Mouse (Mus musculus) kidney, adult 8-10 months (tissue): ENCODE measurements around the gene Mapk11.

Source experiments
- DNase-seq, 2 experiments: peaks; one replicate each; pipeline ENCODE4 v3.0.0; 2022

Mapk11 gene

DNA sequence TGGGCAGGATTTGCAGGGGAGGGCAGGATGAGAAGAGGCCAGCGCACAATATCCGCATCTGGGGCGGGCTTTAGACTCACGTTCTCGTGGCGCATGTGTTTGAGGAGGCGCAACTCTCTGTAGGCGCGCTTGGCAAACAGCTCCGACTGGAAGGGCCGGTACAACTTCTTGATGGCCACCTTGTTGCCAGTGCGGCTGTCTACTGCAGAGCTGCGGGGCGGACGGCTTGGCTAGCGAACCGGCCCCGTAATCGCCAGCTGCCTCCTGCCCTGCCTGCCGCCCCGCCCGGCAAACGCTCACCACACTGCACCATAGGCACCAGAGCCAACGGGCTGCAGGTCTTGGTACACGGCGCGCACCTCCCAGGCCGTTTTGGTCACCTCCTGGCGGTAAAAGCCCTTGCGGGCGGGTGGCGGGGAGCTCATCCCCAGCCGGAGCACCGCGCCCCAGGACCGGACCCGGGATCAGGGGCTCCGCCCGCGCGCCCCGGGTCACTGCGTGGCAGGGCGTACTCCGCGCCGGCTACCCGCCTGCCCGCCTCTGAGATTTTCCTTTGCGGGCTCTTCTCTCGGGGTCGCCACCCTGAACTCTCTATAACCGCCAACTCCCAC, 9.3 kb downstream of the Mapk11 start:
- DNase-seq, result peak in 1 of 2 experiments; percentile 45

DNA sequence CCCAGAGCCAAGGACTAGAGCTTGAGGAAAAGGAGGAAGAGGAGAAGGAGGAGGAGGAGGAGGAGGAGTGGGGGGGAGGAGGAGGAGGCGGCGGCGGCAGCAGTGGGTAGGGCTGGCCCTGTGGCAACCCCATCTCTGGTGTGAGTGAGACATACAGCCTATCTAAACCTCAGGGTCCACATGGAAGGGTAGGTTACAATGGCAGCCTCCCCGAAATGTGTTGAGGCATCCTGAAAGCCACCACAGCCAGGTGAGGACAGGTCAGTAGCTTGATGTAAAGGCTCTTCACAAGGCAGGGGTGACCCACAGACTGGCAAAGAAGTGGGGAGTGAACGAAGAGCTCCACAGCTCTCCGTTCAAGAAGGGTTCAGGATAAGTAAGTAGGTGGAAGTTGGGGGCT, 10.9 kb downstream of the Mapk11 start:
- DNase-seq, result no peak

DNA sequence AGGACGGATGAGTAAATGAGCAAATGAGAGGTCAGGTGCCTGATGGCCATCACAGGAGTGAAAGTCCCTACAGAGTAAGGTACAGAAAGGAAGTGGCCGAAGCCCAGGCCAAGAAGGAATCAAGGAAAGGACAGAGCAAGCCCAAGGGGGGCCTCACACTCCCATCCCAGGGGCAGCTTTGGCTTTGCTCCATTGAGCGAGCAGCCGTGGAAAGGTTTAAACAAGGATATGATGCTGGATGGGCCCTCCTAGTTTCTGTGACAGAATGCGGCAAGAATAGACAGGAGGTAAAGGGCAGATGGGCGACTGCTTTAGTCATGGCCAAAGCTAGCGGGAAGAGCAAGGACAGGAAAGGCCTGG, 11.4 kb downstream of the Mapk11 start:
- DNase-seq, result no peak

DNA sequence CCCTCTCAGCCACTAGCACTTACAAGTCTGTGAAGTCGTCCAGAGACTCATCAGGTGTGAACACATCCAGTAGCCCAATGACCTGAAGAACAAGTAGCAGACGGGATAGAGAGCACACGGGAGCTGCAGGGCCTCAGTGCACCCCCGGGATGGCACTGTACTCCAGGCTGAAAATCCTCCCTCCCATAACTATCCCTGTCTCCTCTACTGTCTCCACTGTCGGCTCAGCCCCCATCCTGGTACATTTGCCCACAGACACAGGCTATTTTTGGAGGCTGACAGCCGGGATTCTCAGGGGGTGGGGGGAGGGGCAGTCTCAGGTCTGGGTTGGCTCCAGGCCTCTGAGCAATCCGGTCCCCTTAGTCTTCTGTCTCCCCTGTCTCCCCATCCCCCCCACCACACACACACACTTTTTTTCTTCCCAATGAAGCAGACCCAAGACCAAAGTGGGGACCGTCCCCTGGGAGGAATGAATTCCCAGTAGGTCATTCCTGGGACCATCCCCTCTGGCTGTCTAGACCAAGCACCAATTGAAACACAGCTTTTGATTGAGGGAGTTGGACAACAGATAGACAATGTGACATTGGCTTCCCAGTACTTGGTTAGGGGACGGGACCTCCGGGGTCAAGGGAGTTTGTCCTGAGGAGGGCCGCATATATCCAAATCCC, 11.9 kb downstream of the Mapk11 start:
- DNase-seq, result no peak

DNA sequence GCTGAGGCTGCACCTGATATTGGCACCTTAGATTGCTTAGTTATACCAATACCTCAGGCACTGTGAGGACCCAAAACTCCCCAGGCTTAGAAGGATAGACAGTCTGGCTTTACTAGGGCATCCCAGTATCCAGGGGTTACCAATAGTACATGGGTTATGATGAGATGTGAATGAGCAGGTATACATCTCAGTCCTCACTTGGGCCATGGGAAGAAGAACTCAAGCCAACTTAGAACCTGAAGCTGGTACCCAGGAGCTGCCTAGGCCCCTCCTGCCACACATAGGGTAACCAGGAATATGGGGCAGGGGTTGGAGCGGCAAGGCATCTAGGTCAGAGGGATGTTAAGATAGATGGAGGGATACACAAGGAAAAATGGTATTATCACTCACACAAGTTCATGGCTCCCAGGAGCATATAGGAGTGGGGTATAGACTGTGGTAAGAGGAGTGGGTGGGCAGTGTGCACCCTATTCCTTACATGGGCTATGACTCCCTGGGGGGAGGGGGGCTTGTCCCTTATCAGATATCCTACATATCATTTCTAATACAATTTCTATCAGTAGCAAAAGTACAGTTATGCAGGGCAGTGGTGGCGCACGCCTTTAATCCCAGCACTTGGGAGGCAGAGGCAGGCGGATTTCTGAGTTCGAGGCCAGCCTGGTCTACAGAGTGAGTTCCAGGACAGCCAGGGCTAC, 12.8 kb downstream of the Mapk11 start:
- no peak for DNase-seq

DNA sequence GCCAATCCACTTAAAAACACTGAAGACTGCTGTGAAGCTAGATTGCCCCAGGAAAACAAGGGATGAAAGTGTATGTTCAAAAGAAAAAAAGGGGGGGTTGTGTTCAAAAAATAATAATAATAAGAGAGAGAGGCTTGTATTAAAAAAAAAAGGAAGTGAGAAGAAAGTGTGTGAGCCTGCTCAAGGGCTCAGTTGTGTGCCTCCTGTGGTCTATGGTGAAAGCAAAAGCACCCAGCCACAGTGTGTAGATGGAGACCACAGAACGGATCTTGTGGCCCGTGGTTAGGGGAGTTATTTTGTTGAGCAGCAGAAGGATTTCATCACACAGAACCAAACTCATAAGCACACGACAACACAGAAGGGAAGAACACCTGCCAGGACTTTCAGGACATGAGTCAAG, 18.1 kb downstream of the Mapk11 start:
- DNase-seq, result no peak

DNA sequence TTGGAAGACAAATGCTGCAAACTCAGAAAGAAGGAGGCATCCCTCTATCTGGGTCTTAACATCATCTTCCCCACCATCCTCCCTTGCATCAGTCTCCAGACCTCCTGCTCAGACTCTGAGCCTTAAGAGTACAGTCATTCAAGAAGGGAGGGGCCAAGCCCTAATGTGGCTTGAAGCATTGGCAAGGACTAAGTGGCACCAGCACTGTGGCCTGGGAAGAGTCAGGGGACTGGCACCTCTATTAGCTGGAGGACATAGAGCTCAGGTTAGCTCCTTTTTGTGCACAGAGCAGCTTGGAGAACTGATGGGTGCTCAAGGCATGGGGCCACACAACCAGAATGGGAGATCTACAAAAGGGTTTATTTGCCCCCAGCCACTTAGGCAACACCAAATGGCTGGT, 19.2 kb downstream of the Mapk11 start:
- DNase-seq, result no peak

DNA sequence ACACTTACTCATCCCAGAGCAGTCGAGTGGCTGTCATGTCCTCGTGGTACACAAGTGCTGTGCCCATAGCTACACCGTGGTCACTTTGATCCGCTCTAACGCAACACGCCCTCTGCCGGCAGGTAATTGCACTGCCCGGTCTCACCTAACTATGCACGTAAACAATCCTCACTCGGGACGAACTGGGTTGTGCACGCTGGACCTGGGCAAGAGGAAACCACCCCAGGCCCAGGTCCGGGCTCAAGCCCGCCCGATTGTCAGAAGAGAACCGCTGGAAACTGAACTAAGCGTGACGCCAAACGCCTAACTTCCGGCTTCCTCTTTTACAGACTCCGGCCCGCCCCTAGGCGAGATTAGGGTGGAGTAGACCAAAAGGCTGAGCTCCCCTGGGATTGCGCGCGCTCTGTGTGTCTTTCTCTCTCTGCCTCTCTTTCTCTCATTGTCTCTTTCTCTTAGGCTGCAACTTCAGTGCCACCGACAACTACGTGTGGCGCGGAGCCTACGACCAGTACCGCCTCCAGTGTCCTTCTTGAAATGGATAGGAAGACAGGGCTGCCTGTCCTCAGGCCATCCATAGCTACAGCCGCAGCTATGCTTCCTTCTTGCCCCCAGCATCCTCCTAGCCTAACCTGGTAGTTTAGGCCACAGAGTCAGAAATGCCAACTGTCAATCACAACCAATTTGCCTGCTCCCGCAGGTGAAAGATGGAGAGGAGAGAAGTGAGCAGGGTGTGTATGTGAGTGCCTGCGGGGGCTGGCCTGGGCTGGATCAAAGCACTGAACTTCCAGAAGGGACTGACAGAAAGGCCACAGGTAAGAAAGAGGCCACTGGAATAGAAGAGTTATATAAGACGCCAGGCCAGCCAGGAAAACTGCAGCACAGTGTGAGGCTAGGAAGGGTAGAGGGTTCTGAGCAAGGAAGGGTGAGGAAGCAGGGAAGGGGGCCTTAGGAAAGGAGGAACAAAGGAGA, 20.8 kb downstream of the Mapk11 start, which contains the start of gene Hdac10:
Gene Hdac10 (minus strand): TSS at position 319 of the 969 bp plus-strand sequence.
- DNase-seq, result peak; percentile 83 to 89

DNA sequence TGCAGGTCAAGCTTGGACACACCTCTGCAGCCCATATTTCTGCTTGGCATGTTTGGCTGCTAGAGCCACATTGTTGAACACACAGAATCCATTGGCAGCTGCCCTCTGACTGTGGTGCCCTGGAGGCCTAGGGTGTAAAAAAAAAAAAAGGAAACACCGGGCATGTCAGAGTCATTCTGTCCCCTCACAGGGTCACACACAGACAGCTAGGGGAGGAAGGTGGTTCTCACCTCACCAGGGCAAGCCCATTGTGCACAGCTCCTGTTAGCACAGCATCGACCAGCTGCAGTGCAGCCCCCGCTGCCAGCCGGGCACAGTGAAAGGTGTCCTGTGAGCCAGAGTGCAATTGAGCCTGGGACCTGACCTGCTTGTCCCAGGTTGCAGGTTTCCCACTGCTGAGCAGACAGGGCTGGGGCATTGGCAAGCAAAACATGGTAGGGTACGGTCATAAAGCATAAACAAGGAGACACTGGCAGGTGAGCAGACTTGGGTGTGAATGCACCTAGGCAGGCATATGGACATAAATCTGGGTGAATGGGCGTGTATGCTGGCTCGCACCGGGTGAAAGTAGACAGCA, 22.0 kb downstream of the Mapk11 start:
- DNase-seq, result no peak

DNA sequence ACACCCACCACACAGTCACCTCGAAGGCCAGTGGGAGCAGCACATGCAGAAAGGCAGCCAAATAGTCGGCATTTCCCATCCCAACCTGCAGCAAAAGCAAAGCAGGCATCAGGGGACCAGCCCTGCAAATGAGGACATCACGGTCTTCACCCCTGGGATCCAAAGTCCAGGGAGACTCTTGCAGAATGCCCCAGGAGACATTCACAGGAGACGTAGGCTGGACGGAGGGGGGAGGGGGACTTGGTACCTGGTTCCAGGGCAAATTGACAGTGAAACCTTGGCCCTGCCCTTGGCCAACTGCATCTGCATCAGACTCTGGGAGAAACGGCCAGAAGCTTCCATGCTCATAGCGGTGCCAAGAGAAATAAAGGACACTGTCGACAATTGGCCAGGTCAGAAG, 22.8 kb downstream of the Mapk11 start:
- DNase-seq, result peak in 1 of 2 experiments; percentile 68

DNA sequence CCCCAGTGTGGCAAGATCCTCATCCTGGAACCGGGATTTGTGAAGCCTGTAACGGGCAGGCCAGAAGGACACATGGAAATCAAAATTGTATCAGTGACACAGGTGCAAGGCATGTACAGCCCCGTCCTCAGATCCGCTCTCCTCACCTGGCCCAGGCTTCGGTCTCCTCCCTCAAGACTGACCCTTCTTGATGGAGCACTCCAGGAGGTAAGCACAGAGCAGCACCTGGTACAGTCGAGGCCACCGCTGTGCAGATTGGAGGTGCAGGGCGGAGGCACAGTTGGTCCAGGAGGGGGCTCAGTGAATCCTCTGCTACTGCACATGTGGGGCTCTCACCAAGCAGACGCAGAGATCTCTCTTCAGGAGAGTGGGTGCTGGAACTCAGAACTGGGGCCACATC, 24.1 kb downstream of the Mapk11 start:
- no peak for DNase-seq

DNA sequence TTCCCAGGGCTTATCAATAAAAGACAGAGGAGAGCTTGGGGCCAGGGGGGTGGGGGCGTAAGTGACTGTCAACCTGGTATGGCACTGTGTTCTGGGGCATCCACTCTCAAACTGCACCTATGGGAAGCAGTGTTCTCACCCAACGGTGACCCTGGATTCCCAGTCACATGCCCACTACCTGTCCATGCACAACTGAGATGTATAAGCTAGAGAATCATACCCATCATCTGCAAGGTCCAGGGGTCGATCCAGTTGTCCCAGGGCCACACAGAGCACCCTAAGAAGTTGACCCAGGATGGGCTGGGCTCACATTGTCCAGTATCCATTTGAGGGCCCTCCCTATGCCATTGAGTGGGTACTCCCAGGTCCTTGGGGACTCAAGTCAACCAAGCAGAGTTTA, 25.1 kb downstream of the Mapk11 start:
- no peak for DNase-seq

DNA sequence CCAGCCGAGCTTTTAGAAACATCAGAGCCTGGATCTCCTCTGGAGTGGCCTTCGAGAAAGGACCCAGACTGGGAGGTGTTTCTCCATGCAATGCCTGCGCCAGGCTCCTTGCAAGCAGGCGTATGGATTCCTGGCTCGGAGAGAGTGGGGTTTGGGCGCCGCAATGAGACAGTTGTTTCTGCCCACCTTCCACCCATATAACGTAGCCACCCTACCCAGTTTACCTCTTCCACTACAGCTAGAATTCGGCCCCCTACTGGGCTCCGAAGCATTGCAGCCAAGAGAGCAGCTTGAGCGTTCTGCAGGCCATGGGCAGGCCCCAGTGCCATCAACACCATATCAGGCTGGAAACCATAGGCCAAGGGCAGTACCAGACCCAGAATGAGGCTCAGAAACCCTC, 25.8 kb downstream of the Mapk11 start:
- DNase-seq, result no peak

DNA sequence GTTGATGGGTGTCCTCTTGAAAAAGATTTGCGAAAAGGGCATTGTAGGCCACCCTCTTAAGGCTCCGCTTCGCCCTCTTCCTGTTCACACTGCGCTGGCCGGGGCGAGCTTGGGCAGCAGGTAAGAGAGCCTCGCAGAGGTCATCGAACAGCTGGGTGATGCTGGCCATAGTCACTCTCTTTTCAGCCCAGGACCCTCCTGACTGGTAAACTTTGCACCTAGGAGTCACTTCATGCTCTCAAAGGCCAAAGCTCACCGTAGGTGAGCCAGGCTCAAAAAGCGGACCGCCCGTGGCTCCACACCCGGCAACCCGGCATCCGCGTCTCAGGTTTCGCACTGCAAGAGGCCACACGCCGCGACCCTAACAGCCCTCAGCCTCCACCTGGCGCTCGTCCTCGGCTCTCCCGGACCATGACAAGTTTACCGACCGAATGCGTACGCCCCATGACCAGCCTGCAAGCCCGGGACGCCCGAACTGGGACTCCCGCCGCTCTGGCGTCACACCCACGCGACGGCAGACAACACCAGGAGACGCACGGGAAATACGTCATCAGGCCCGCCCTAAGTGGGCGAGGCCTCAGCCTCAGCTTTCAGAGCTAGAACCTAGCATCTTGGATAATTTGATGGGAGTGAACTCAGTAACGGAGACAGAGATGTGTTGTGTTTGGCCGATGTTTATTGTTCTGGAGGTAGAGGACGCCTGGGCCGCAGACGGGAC, 26.6 kb downstream of the Mapk11 start, which contains the start of gene Tubgcp6:
Gene Tubgcp6 (minus strand): TSS at position 464 of the 718 bp plus-strand sequence.
- DNase-seq, result peak; percentile 92 to 96

DNA sequence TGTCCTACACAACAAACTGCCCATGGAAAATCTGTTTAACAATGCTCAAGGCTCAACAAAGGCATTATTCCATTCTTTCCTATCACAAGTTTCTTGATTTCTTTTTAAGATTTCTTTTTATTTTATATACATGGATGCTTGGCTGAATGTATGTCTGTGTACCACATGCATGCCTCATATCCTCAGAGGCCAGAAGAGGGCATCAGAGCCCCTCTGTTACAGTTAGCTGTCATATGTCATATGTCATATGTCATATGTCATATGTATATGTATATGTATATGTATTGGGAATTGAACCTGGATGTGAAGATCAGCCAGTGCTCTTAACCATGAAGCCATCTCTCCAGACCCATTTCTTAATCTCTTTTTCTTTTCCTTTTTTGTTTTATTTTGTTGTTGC, 31.4 kb downstream of the Mapk11 start:
- DNase-seq, result no peak

DNA sequence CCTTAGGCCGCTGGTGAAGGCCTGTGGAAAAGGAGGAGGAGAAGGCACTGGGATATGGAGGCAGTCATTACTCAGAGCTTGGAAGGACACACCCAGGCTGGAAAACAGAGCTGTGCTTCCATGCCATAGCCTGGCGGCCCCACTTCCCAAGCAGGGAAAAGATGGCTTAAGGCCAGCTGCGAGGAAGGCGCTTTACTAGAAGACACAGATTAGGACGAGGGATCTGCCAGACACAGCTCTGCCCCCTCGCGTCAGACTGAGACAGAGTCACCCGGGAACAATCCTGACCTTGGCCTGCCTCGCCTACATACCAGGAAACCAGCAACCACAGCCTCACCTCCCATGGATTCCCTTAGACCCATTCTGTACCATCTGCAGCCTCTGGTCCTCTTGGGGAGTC, 39.3 kb downstream of the Mapk11 start:
- no peak for DNase-seq

DNA sequence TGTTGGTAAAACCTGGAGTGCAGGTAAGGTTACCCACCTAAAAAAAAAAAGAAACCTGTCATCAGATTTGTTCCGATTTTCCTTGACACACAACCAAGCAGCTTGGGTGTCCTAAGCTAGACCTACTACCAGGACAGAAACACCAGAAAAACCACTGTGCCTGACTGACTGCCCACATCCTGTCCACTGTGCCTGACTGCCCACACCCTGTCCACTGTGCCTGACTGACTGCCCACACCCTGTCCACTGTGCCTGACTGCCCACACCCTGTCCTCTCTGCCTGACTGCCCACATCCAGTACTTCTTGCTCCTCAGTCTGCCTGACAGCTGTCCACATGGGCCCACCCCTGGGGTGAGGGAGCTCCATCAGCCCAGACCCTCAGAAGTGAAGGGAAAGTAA, 42.5 kb downstream of the Mapk11 start:
- no peak for DNase-seq

DNA sequence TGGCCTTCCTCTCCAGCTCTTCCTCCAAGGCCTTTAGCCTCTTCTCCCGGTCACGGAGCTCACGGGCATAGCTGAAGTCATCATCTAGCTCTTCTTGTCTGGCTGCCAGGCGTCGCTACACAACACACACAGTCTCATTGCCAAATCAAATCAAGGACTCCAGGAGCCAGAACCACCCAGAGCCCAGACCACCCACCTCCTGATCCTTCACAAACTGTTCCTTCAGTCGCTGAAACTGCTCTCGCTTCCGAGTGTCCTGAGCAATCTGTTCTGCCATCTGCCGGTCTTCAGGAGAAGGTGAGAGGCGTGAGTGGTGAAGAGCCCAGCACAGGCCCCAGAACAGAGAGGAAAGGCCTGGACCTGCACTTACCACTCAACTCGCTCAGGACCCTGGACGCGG, 43.4 kb downstream of the Mapk11 start:
- no peak for DNase-seq

DNA sequence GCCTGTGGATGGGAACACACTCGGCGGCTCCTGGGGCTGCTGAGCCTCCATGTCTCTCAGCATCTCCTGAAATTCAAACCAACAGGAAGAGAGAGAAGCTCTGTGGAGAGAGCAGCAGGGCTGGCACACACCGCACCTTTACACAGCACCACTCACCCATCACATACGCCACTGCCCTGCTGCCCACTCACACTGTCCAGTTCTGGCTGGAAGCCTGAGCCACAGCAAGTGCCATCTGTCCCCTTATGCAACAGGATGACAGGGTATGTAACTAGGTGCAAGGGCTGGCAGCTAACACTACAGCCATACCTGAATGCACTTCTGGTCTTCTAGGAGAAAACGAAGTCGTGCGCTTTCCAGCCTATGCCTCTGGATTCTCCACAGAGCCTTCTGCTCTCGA, 45.0 kb downstream of the Mapk11 start:
- DNase-seq, result no peak

DNA sequence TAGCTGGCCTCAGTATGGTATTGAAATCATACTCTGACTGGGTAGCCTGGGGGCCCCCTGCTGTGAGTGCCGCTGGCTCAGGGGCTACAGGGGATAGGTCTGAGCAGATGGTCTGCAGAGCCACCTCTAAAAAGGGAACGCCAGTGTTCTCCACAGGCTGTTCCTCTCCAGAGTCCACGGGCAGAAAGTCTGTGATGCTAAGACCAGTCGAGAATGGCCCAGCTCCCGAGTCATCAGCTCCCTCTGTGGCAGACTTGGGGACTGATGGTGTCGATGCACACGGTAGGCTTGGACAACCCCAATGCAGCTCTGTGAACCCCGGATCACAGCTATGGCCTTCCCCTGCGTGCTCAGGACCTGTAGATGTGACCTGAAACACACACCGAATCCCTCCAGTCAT, 45.5 kb downstream of the Mapk11 start:
- no peak for DNase-seq

DNA sequence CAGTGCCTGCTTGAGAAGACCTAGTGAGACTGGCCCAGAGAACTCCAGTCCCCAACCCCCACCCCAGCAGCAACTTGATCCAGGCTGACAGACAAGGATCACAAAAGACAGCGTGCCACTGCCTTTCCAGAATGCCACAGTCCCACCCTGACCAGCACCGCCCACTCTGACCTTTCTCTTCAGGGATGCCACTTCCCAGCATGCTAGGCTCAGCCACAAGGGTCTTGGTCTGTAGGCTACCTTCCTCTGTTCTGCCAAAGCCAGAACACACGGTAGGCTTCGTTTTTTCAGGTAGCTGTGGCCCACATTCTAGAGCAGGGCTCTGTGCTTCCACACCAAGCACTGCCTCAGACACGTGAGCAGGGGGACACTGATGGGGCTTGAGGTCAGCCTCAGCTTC, 46.8 kb downstream of the Mapk11 start:
- DNase-seq, result no peak

DNA sequence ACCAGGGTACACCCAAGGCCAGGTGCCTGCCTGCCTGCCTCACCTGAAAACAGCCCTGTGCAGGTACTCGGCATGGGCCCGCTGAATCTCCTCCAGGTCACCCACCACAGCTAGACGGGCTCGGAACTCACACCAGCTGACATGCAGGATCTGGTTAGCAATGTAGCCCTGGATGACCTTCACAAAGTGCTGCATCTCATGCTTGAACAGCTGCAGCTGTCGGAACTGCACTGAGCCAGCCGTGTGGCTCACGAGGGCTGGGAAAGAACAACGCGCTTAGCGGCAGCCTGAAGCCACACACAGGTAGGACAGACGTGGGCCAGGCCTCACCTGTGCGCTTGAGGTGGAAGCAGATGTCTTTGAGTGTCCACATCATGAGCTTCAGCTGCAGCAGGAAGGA, 48.6 kb downstream of the Mapk11 start:
- no peak for DNase-seq
